Mouse (Mus musculus): ENCODE results near the gene Trp53i11. TPM values are rescaled to one million over a fixed set of nuclear protein-coding genes. Genes with fewer than 3 reads are reported as not detected.

Trp53i11 gene
- polyA plus RNA-seq, 1 experiment from 2014 or later: 32.3 TPM

DNA sequence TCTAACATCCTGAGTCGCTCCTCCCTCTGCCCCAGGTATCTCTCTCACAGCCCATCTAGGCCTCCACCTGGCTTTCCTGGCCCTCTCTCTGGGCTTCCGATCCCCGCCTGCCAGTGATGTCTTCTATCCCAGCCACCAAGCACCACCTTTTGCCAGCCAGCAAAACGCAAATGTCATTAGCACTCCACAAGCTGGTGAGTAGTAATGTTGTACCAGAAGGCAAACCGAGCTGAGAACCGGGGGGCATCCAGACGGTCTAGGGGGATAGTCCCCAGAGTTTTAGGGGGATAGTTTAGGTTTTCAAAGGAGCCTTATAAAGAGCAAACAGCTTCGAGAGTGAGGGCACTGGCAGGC lies 56.7 kb downstream of the Trp53i11 start:
- 74% methylated on average over 8 of the region's 8 CpGs for WGBS
- Histone ChIP-seq H3K4me1 (ENCODE audit: control insufficient read depth, insufficient read depth, low read length) (no peaks in the 10 kb centered on the region; the same call in 1 of the 2 replicates), H3K9ac (ENCODE audit: low read length) (no peak overlapping the region), H3K27me3 (ENCODE audit: control insufficient read depth, insufficient read depth, low read length) (no peaks in the 10 kb centered on the region), H3K4me2 (ENCODE audit: low read depth, severe bottlenecking) (no peak overlapping the region), H3K9me3 (ENCODE audit: control insufficient read depth, low read length) (no peaks in the 10 kb centered on the region), H3K4me3 (ENCODE audit: low read depth, low read length) (no peak overlapping the region), H3K36me3 (ENCODE audit: control insufficient read depth, insufficient read depth, low read length) (no peaks in the 10 kb centered on the region), H3K27ac (replicated peaks; ENCODE audit: low read depth, low read length) (no peak overlapping the region)
- DNase-seq (ENCODE audit: low spot score) (no peak), ATAC-seq (ENCODE audit: insufficient number of reproducible peaks, low FRiP score, low TSS enrichment, low read depth) (no peak)

DNA sequence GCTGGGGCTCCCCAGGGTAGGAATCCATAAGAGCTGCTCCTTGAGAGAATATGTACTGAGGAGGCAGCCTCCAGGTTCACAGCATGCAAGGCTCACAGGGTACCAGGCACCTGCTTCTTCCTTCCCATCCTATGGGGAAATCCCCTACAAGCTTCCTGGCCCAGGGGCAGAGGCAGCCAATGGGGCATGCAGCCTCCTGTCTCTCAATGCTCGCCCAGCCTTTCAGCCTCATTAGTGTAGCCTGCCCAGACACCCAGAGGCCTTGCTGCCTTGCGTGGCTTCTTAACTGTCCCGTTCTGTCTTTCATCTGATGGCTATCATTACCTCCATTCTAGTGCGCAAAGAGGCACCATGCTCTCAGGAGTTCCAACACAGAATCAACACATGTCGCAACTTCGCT lies 61.7 kb downstream of the Trp53i11 start:
- ATAC-seq (ENCODE audit: insufficient number of reproducible peaks, low FRiP score, low TSS enrichment, low read depth) (no peak), DNase-seq (ENCODE audit: low spot score) (no peak)
- Histone ChIP-seq H3K4me2 (ENCODE audit: low read depth, severe bottlenecking) (no peak overlapping the region), H3K27me3 (ENCODE audit: control insufficient read depth, insufficient read depth, low read length) (no peaks in the 10 kb centered on the region), H3K4me1 (ENCODE audit: control insufficient read depth, insufficient read depth, low read length) (no peaks in the 10 kb centered on the region; the same call in 1 of the 2 replicates), H3K27ac (replicated peaks; ENCODE audit: low read depth, low read length) (no peak overlapping the region), H3K9ac (ENCODE audit: low read length) (no peak overlapping the region), H3K4me3 (ENCODE audit: low read depth, low read length) (no peak overlapping the region), H3K36me3 (ENCODE audit: control insufficient read depth, insufficient read depth, low read length) (no peaks in the 10 kb centered on the region), H3K9me3 (ENCODE audit: control insufficient read depth, low read length) (no peaks in the 10 kb centered on the region)
- WGBS: 71% methylated on average over 6 of the region's 6 CpGs

DNA sequence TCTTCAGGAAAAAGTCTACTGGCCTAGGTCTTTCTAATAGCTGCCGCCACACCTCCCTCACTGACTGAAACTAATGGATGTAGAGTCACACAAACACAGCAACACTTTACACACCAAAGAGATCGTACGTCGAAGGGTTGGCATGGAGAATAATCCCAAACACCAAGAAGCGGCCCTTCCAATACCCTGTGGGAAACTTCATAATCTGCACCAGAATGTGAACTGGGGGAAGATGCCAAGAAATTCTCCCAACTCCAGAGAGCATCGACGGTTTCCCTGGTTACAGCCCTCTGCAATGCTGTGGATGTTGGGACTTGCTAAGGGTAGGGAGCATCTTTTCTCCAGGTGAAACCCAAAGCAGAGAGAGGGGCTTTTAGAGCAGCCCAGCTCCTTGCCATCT lies 63.3 kb downstream of the Trp53i11 start:
- ATAC-seq (ENCODE audit: insufficient number of reproducible peaks, low FRiP score, low TSS enrichment, low read depth) (no peak), DNase-seq (ENCODE audit: low spot score) (no peak)
- H3K9me3 ChIP-seq (ENCODE audit: control insufficient read depth, low read length): no peaks in the 10 kb centered on the region
- H3K4me3 ChIP-seq (ENCODE audit: low read depth, low read length): no peak overlapping the region
- no peaks in the 10 kb centered on the region; the same call in 1 of the 2 replicates for H3K4me1 ChIP-seq (ENCODE audit: control insufficient read depth, insufficient read depth, low read length)
- no peak overlapping the region for H3K9ac ChIP-seq (ENCODE audit: low read length)
- WGBS: 87% methylated on average over 7 of the region's 7 CpGs
- no peaks in the 10 kb centered on the region for H3K27me3 ChIP-seq (ENCODE audit: control insufficient read depth, insufficient read depth, low read length)
- H3K36me3 ChIP-seq (ENCODE audit: control insufficient read depth, insufficient read depth, low read length): no peaks in the 10 kb centered on the region
- no peak overlapping the region for H3K27ac ChIP-seq (replicated peaks; ENCODE audit: low read depth, low read length)
- H3K4me2 ChIP-seq (ENCODE audit: low read depth, severe bottlenecking): no peak overlapping the region

Other genes starting within 250 kb of the Trp53i11 start
- gene Prdm11, start 141.4 kb upstream of the Trp53i11 start, polyA plus RNA-seq (2014; fragmentation: Nextera tagmentation; extraction: Ambion mirVana): 2.4 and 2.6 TPM in 2 replicates
- 23.1 and 29.8 TPM in 2 replicates for gene Tspan18, start 147.0 kb downstream of the Trp53i11 start, polyA plus RNA-seq (2014; fragmentation: Nextera tagmentation; extraction: Ambion mirVana)